Mouse (Mus musculus) MEL (cell line): ENCODE results near the gene Gap43. TPM values are rescaled to one million over a fixed set of nuclear protein-coding genes. Genes with fewer than 3 reads are reported as not detected.
A peak's percentile ranks its signal among the peaks of the same experiment; 100 is the strongest.

Experiments used
- DNase-seq: peaks from one replicate; pipeline ENCODE4 v3.0.0; 2011; ENCODE audit warnings: low read depth, low spot score
- H3K27ac ChIP-seq: 2 replicates; pipeline ENCODE4 v1.5.1; 2012; ENCODE audit warnings: low read depth, mild to moderate bottlenecking, control low read depth, low read length, moderate library complexity; ENCODE audit not compliant: control insufficient read depth
- H3K27me3 ChIP-seq, 2 experiments: fragments of 150-350 bp in 1 of 2; sonication (generic) in 1 of 2; 2 replicates each; pipeline ENCODE4 v1.6.1; 2012; ENCODE audit warnings: low read length in 2 of 2, mild to moderate bottlenecking in 2 of 2, improper control_type of control experiment in 1 of 2, moderate library complexity in 1 of 2; ENCODE audit not compliant: insufficient read depth in 2 of 2, control insufficient read depth in 1 of 2
- H3K36me3 ChIP-seq, 2 experiments: 2 replicates each; pipeline ENCODE4 v1.6.1; 2012 to 2014; ENCODE audit warnings: low read length in 2 of 2, improper control_type of control experiment in 1 of 2, inconsistent platforms in 1 of 2, mild to moderate bottlenecking in 1 of 2; ENCODE audit not compliant: insufficient read depth in 2 of 2, control insufficient read depth in 1 of 2
- H3K4me1 ChIP-seq, 2 experiments: fragments of 150-350 bp in 1 of 2; sonication (generic) in 1 of 2; 2 replicates each; pipeline ENCODE4 v1.6.1; 2012; ENCODE audit warnings: low read length in 2 of 2, improper control_type of control experiment in 1 of 2, mild to moderate bottlenecking in 1 of 2; ENCODE audit not compliant: insufficient read depth in 2 of 2, control insufficient read depth in 1 of 2
- H3K4me3 ChIP-seq, 2 experiments: fragments of 150-350 bp in 1 of 2; sonication (generic) in 1 of 2; 2 replicates each; pipeline ENCODE4 v1.5.1; 2012; ENCODE audit warnings: low read depth in 2 of 2, low read length in 2 of 2, mild to moderate bottlenecking in 2 of 2, moderate library complexity in 2 of 2, control low read depth in 1 of 2, improper control_type of control experiment in 1 of 2; ENCODE audit not compliant: control insufficient read depth in 1 of 2, insufficient read depth in 1 of 2
- H3K79me2 ChIP-seq: 2 replicates; pipeline ENCODE4 v1.6.1; 2012; ENCODE audit warnings: mild to moderate bottlenecking, low read length, moderate library complexity; ENCODE audit not compliant: control insufficient read depth, poor library complexity, insufficient read depth
- H3K9ac ChIP-seq: 2 replicates; pipeline ENCODE4 v1.6.1; 2012; ENCODE audit warnings: low read depth, mild to moderate bottlenecking, control low read depth, low read length, moderate library complexity; ENCODE audit not compliant: control insufficient read depth, poor library complexity, severe bottlenecking
- H3K9me3 ChIP-seq: fragments of 150-350 bp; sonication (generic); replicated peaks from 2 replicates; pipeline ENCODE4 v1.6.1; 2012; ENCODE audit warnings: mild to moderate bottlenecking, low read length, improper control_type of control experiment, moderate library complexity; ENCODE audit not compliant: insufficient read depth
- CTCF ChIP-seq, 3 experiments: IDR thresholded peaks in 2 of 3; conservative IDR thresholded peaks in 1 of 3; 2 replicates each; pipeline ENCODE4 v1.5.1; 2011 to 2012; ENCODE audit warnings: low read length in 3 of 3, low read depth in 2 of 3, mild to moderate bottlenecking in 2 of 3, improper control_type of control experiment in 1 of 3, inconsistent platforms in 1 of 3, mixed read lengths in 1 of 3, moderate library complexity in 1 of 3; ENCODE audit not compliant: control insufficient read depth in 1 of 3, insufficient read depth in 1 of 3, poor library complexity in 1 of 3, severe bottlenecking in 1 of 3
- E2F4 ChIP-seq: IDR thresholded peaks from 2 replicates; pipeline ENCODE4 v1.6.1; 2011; ENCODE audit warnings: low read depth, low read length, improper control_type of control experiment, borderline replicate concordance
- ELF1 ChIP-seq: IDR thresholded peaks from 2 replicates; pipeline ENCODE4 v1.6.1; 2014; ENCODE audit warnings: low read depth, mild to moderate bottlenecking, inconsistent platforms, low read length, improper control_type of control experiment, moderate library complexity
- EP300 ChIP-seq, 2 experiments: IDR thresholded peaks; 2 replicates each; pipeline ENCODE4 v1.6.1; 2011; ENCODE audit warnings: improper control_type of control experiment in 2 of 2, low read length in 2 of 2, low read depth in 1 of 2, mild to moderate bottlenecking in 1 of 2
- GABPA ChIP-seq: IDR thresholded peaks from 2 replicates; pipeline ENCODE4 v1.6.1; 2012; ENCODE audit warnings: low read depth, mild to moderate bottlenecking, inconsistent platforms, low read length, improper control_type of control experiment, moderate library complexity
- GATA1 ChIP-seq: IDR thresholded peaks from 2 replicates; pipeline ENCODE4 v1.6.1; 2011; ENCODE audit warnings: low read depth, low read length, improper control_type of control experiment
- KAT2A ChIP-seq: conservative IDR thresholded peaks from 2 replicates; pipeline ENCODE4 v1.6.1; 2012; ENCODE audit warnings: low read depth, low read length, improper control_type of control experiment, inconsistent platforms
- MAZ ChIP-seq: IDR thresholded peaks from 2 replicates; pipeline ENCODE4 v1.6.1; 2012; ENCODE audit warnings: low read depth, mild to moderate bottlenecking, inconsistent platforms, low read length, improper control_type of control experiment
- MEF2A ChIP-seq: IDR thresholded peaks from 2 replicates; pipeline ENCODE4 v1.6.1; 2014; ENCODE audit warnings: low read depth, mild to moderate bottlenecking, inconsistent platforms, low read length, improper control_type of control experiment; ENCODE audit not compliant: poor library complexity, insufficient replicate concordance, severe bottlenecking; ENCODE audit errors: extremely low read depth
- MXI1 ChIP-seq: IDR thresholded peaks from 2 replicates; pipeline ENCODE4 v1.6.1; 2011; ENCODE audit warnings: mild to moderate bottlenecking, low read depth, low read length, improper control_type of control experiment
- MYB ChIP-seq: IDR thresholded peaks from 2 replicates; pipeline ENCODE4 v1.6.1; 2011; ENCODE audit warnings: mild to moderate bottlenecking, low read depth, low read length, improper control_type of control experiment
- NRF1 ChIP-seq: IDR thresholded peaks from 2 replicates; pipeline ENCODE4 v1.6.1; 2014; ENCODE audit warnings: low read depth, mild to moderate bottlenecking, inconsistent platforms, low read length, improper control_type of control experiment, moderate library complexity; ENCODE audit not compliant: poor library complexity, insufficient read depth, severe bottlenecking
- POLR2A ChIP-seq, 2 experiments: IDR thresholded peaks; 2 replicates each; pipeline ENCODE4 v1.6.1; 2011 to 2012; ENCODE audit warnings: low read length in 2 of 2, mild to moderate bottlenecking in 2 of 2, control low read depth in 1 of 2, improper control_type of control experiment in 1 of 2, low read depth in 1 of 2, moderate library complexity in 1 of 2; ENCODE audit not compliant: control insufficient read depth in 1 of 2, insufficient read depth in 1 of 2, poor library complexity in 1 of 2
- POLR2AphosphoS2 ChIP-seq: IDR thresholded peaks from 2 replicates; pipeline ENCODE4 v1.6.1; 2011; ENCODE audit warnings: low read length, improper control_type of control experiment
- RAD21 ChIP-seq: IDR thresholded peaks from 2 replicates; pipeline ENCODE4 v1.6.1; 2011; ENCODE audit warnings: mild to moderate bottlenecking, low read depth, low read length, improper control_type of control experiment
- SIN3A ChIP-seq: IDR thresholded peaks from 2 replicates; pipeline ENCODE4 v1.6.1; 2012; ENCODE audit warnings: low read length, improper control_type of control experiment, inconsistent platforms
- SMC3 ChIP-seq: IDR thresholded peaks from 2 replicates; pipeline ENCODE4 v1.6.1; 2011; ENCODE audit warnings: low read depth, low read length, improper control_type of control experiment
- ZC3H11A ChIP-seq: IDR thresholded peaks from 2 replicates; pipeline ENCODE4 v1.6.1; 2012; ENCODE audit warnings: low read depth, mild to moderate bottlenecking, inconsistent platforms, low read length, improper control_type of control experiment
- polyA plus RNA-seq, 2 experiments: library from polyadenylated mRNA; stranded (reverse) in 1 of 2; unstranded in 1 of 2; fragments of >175 nt in 1 of 2; fragments of >200 nt in 1 of 2; gene quantifications; 2 replicates each; pipeline versions ENCODE4 v1.2.1 to v1.2.4; 2012; ENCODE audit warnings: low replicate concordance in 2 of 2, low read depth in 1 of 2; ENCODE audit not compliant: insufficient read length in 2 of 2, insufficient read depth in 1 of 2, missing spikeins in 1 of 2
- total RNA-seq: library from RNA; depleted of rRNA; stranded (reverse); fragments of 300-350 nt; gene quantifications from 2 replicates; pipeline ENCODE4 v1.2.3, GENCODE M21; 2012

Gap43 gene
- total and polyA plus RNA-seq, 3 experiments = not detected

DNA sequence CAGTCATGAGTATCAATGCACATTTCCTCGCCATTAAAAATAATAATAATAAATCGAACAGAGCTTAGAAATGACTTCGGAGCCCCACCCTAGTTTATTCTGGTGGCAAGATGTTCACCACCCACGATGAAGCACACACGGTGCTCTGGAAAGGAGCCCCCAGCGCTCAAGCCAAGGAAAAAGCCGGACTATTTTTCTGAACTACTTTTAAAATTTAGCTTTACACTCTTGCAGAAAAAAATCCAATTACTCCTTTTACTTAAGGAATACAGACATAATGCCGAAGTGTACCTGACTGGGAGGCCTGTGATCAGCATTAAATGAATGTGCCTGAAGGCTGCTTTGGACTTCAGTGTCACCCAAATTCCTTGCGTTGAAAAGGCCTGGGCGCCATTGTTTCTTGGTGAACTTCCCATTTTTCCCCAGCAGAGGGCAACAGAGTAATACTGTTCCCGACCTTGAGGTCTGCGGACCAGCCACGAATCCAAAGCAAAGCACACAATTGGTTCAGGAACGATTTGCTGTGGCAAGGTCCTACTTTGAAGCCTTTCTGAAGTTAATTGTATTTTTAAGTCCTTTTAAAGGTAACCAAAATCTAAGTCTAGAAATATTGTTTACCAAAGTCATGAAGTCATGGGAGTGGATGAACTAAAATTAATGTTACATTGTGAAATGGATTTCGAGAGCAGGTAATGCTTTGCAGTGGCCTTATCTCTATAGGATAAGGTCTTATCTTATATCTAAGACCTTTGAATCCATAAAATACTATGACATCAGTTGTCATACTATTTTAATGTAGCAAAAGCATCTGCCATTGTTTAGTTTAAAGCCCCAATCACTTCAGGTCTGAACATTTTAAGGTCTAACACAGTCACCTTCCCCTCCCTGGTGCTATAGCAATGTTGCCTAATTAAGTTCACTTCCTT is 64.0 kb downstream of the Gap43 start:
- Histone ChIP-seq H3K27me3 (no peaks in the 10 kb centered on the region; a peak in 1 of 4 replicates), H3K79me2 (no peaks in the 10 kb centered on the region), H3K36me3 (no peaks in the 10 kb centered on the region), H3K27ac (no peak overlapping the region), H3K9ac (no peak overlapping the region), H3K4me3 (no peak overlapping the region), H3K4me1 (no peaks in the 10 kb centered on the region), H3K9me3 (no peaks in the 10 kb centered on the region)
- no peak for TF ChIP-seq MYB
- no peak for TF ChIP-seq E2F4
- peak; percentile 72 to 89 (median 74) for TF ChIP-seq CTCF (IDR thresholded peaks at IDR 0.05 in 2 of 3, conservative IDR thresholded peaks at IDR 0.05 in 1 of 3; ENCODE audit: control insufficient read depth in 1 of 3, insufficient read depth in 1 of 3, low read depth in 2 of 3, low read length in 3 of 3, poor library complexity in 1 of 3, severe bottlenecking in 1 of 3)
- no peak for TF ChIP-seq GABPA
- no peak for TF ChIP-seq MAZ
- TF ChIP-seq KAT2A = no peak
- peak; percentile 98 for TF ChIP-seq RAD21
- TF ChIP-seq SMC3 = peak; percentile 98
- TF ChIP-seq NRF1 = 0 out of 2 replicates have a peak, but pooled peaks have one; percentile 16
- TF ChIP-seq EP300 (IDR thresholded peaks at IDR 0.05; ENCODE audit: low read depth in 1 of 2, low read length in 2 of 2) = no peak
- TF ChIP-seq MXI1 = no peak
- TF ChIP-seq ZC3H11A = peak; percentile 97
- TF ChIP-seq SIN3A = no peak
- peak; percentile 64 for DNase-seq

DNA sequence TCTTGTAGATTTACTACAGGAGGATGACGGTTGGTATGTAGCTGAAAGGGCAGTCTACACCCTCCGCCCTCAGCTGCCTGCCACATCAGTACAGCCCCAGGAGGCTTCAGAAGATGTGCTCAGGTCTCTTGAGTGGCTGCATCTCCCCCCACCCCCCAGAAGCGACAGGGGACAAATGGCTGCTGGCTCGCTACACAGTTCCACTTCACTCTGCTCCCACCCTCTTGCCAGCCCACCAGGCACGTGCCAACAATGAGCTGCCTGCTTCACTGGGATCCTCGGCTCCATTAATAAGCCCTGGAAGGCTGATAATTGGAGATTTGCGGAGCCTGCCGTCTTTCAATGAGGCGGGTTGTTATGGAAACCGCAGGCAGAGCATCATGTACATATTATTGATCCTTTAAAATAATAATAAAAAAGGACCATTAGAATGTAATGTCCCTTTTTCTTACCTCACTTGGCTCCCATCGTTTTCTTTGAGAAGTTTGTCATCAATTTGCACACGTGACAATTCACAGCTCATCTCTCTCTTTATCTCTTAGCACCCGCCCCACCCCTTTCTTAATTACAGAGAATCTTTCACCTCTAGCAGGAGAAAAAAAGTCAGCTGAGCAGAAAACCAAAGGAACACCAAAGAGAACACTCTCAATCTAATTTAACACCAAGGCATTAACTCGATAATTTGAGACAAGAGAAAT is 64.8 kb downstream of the Gap43 start:
- H3K27me3 ChIP-seq = no peaks in the 10 kb centered on the region; a peak in 1 of 4 replicates
- H3K27ac ChIP-seq = no peak overlapping the region
- no peak overlapping the region for H3K9ac ChIP-seq
- no peaks in the 10 kb centered on the region for H3K9me3 ChIP-seq
- no peaks in the 10 kb centered on the region for H3K79me2 ChIP-seq
- H3K4me1 ChIP-seq = no peaks in the 10 kb centered on the region
- H3K4me3 ChIP-seq = no peak overlapping the region
- H3K36me3 ChIP-seq = no peaks in the 10 kb centered on the region
- no peak for DNase-seq
- TF ChIP-seq MEF2A = no peak
- no peak for TF ChIP-seq GABPA
- no peak for TF ChIP-seq ELF1
- TF ChIP-seq POLR2AphosphoS2 = no peak
- TF ChIP-seq KAT2A = no peak
- no peak for TF ChIP-seq MAZ
- no peak for TF ChIP-seq POLR2A (IDR thresholded peaks at IDR 0.05; ENCODE audit: control insufficient read depth in 1 of 2, insufficient read depth in 1 of 2, low read depth in 1 of 2, low read length in 2 of 2, poor library complexity in 1 of 2)
- no peak for TF ChIP-seq GATA1
